Mouse (Mus musculus): ENCODE data around the gene Dop1b.
A peak's percentile ranks its signal among the peaks of the same experiment; 100 is the strongest.
"Not testable (repeated sequence)": the region's sequence is repeated elsewhere in the genome, so short reads cannot be mapped to it uniquely, and the experiment has no call there.

Gene Dop1b

DNA sequence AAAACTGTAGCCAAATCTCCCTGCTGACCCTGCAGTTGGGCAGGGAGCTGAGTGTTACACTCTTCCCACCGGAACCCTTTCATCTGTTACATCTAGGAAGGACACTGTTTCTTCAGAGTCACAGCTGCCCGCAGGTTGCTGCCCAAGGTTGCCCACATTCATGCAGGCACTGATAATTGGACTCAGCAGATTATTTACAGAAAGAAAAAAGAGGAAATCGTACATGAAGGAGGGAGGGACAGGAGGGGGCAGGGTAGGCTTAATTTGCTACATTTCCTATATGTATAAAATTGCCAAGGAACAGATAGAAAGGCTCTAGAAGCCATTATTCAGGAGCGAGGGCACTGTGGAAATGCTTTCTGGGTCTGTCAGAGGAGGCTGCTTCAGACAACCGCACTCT, 44.9 kb downstream of the Dop1b start:
- DNase-seq (ENCODE audit: low spot score in 2 of 2) = no peak

DNA sequence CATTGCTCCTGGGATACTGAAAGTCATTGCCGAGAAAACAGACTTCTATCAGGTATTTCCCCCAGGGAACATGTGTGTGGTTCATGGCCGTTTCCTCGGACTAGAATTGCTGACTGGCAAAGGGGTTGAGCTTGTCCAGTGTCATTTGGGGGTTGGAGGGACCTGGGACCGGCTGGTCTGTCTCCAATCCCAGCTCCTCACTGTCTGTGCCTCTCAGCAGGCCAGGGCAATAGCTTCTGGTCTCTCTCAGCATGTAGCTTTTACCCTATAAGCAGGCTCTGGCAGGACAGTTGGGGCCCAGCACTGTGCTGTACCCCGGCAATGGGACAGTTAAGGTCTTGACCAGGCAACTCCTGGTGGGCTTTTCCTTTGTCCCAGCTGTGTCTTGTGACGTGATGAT, 51.7 kb downstream of the Dop1b start:
- DNase-seq (ENCODE audit: low spot score in 2 of 2) = no peak

DNA sequence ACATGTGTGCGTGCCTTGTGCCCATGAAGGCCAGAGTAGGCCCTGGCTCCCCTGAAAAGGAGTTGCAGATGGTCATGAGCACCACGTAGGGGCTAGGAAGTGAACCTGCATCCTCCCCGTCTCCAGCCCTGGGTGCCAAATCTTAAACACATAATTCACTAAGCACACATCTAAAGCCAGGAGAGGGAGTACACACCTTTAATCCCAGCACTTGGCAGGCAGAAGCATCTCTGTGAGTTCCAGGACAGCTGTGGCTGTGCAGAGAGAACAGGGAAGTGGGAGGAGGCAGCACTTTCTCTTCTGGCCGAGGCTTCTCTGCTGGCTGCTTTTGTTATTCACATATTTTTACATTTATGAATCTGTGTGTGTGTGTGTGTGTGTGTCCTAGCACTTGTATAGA, 52.9 kb downstream of the Dop1b start:
- peak in 1 of 2 experiments; percentile 25 for DNase-seq (ENCODE audit: low spot score in 2 of 2)

DNA sequence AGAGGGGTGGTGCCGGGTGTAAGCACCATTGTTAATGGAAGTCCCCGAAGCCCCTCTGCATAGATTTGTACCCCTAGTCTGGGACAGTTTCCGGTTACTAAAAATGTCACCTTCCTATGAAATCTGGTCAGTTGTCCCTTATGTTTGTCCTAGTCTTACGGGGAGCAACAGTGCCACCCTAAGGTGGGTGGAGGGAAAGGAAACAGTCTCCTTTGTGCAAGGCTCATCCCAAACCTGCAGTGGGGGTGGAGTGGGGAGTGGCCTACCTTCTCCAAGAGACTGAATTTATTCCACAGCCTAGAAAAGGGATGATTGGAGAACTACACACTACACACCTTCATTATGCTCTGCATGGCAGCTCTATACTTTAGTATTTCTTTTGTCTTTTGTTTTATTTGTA, 55.3 kb downstream of the Dop1b start:
- peak in 1 of 2 experiments; percentile 61 for DNase-seq (ENCODE audit: low spot score in 2 of 2)

DNA sequence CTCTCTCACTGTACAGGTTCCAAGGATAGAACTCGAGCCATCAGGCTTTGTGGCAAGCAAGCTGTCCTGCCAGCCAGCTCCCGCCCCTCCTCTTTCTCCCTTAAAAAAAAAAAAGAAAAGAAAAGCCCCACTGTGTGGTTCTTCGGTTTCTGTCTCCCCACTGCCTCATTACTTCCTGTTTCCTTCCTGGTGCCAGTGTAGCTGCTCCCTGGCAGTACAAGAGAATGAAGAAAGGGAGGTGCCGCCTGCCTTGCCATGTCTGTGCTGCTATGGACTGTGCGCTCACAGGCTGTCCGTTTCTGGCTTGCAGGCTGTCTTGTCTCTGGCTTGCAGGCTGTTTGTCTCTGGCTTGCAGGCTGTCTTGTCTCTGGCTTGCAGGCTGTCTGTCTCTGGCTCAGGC, 55.8 kb downstream of the Dop1b start:
- DNase-seq (ENCODE audit: low spot score in 2 of 2) = no peak

DNA sequence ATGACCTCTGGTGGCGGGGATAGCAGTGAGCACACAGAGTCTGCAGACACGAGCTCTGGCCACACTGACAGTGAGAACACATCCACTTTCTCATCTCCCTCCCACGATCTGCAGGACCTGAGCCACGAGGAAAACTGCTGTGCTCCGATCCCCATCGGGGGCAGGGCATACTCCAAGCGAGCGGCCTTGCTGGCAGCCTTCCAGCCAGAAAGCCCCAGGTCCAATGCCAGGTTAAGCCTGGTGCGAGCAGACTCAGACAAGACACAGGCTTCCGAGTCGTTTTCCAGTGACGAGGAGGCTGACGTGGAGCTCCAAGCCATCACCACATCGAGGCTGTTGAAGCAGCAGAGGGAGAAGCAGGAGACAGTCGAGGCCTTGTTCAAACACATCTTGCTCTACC, 57.9 kb downstream of the Dop1b start:
- DNase-seq (ENCODE audit: low spot score in 2 of 2) = no peak

DNA sequence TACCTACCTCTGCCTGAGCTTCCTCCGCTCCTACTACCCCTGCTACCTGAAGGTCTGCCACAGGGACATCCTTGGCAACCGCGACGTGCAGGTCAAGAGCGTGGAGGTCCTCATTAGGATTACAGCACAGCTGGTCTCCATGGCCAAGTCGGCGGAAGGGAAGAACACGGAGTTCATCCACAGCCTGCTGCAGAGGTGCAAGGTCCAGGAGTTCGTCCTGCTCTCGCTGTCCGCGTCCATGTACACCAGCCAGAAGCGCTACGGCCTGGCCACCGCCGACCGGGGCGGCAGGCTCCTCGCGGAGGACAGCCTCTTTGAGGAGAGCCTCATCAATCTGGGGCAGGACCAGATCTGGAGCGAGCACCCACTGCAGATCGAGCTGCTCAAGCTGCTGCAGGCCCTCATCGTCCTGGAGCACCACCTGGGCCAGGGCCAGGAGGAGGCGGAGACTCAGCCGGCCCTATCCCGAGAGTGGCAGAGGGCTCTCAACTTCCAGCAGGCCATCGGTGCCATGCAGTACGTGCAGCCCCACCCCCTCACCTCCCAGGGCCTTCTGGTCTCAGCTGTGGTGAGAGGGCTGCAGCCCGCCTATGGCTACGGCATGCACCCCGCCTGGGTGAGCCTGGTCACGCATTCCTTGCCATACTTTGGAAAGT, 58.7 kb downstream of the Dop1b start:
- no peak for DNase-seq (ENCODE audit: low spot score in 2 of 2)

DNA sequence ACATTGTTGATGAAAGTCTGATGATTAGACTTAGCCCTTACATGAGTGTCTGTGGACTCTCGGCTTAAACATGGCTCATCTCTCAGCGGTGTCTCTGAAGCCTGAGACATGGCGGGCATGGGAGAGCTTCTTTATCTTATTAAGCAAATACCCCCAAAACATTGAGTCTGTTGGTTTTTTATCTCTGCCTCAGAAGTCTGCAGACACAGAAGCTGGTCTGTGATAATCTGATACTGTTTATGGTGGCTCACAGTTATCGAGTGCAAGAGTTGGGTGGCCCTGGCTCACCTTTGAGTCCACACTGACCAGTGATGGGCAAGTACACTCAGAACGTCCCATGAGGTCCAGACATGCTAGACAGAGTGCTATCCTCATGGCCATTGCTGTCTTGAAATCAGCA, 63.0 kb downstream of the Dop1b start:
- no peak for DNase-seq (ENCODE audit: low spot score in 2 of 2)

DNA sequence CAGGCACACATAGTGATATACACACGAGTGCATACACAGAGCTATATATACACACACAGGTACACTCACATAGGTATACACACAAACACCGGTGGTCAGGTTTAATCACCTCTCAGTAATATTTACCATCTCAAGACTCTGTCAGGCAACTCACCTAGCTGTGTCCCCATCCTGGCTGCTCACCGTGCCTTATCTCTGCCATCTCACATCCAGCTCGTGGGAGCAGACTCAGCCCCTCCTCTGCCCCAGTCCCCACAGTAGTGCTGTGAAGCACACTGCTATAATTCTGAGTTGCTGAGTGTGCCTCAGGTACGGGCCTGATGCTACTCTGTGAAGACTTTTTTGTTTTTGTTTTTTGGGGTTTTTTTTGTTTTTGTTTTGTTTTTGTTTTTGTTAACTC, 64.8 kb downstream of the Dop1b start:
- DNase-seq (ENCODE audit: low spot score in 2 of 2) = no peak

DNA sequence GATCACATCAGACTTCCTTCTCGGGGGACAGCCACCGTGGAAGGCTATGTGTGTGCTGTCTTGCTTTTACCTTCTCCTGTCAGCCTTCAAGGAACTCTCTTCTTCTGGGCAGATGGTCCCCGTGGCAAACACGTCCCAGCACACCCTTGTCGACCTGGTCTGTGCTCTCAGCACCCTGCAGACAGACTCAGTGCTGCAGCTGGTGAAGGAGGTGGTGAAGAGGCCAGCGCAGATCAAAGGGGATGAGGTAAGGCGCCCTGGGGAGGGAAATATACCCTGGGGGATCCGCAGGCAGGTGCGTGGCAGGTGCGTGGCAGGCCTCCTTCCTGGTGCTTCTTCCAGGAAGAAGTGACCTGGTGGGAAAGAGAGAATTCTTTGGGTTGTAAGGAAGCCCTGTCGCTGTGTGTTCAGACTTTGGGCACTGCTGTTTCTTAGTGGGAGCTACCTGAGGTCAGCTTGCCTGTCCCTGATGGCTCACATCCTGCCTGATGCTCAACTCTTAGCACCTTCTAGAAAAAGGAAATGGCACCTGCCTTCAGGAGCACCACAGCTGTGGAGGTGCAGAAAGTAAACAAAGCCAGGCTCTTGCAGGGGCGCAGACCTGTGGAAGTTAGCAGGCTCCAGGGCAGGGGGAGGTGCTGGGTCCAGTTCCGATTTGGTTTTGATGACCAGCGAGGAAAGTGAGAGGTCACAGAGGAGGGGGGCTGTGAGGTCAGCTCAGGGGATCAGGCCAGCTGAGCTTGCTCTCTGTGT, 65.7 kb downstream of the Dop1b start:
- no peak for DNase-seq (ENCODE audit: low spot score in 2 of 2)

DNA sequence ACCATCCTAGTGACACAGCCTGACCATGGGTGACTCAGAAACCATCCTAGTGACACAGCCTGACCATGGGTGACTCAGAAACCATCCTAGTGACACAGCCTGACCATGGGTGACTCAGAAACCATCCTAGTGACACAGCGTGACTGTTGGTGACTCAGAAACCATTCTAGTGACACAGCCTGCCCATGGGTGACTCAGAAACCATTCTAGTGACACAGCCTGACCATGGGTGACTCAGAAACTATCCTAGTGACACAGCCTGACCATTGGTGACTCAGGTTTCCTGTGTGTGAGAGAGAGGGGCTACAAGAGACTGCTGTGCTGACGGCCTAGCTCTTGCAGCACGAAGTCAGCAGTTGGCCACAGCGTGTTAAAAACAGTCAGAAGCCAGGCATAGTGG, 66.7 kb downstream of the Dop1b start:
- not testable (repeated sequence) for DNase-seq (ENCODE audit: low spot score in 2 of 2)

DNA sequence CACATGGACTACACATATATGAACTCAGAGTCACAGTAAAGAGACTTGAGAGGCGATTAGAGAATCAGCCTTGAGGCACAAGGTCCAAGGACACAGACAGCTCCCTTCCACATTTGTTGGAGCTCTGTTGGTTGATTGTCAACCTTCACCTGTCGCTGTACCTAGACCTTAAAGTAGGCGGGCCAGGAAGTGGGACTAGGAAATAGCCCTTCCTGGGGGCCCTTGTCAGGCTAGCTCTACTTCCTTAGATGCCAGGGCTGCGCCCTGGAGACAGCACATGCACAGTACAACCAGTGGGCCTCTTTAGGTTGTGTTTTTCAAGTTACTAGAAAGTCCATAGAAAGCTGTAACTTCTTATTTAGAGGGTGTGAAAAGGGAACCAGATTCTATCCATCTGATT, 67.8 kb downstream of the Dop1b start:
- DNase-seq (ENCODE audit: low spot score in 2 of 2) = no peak

DNA sequence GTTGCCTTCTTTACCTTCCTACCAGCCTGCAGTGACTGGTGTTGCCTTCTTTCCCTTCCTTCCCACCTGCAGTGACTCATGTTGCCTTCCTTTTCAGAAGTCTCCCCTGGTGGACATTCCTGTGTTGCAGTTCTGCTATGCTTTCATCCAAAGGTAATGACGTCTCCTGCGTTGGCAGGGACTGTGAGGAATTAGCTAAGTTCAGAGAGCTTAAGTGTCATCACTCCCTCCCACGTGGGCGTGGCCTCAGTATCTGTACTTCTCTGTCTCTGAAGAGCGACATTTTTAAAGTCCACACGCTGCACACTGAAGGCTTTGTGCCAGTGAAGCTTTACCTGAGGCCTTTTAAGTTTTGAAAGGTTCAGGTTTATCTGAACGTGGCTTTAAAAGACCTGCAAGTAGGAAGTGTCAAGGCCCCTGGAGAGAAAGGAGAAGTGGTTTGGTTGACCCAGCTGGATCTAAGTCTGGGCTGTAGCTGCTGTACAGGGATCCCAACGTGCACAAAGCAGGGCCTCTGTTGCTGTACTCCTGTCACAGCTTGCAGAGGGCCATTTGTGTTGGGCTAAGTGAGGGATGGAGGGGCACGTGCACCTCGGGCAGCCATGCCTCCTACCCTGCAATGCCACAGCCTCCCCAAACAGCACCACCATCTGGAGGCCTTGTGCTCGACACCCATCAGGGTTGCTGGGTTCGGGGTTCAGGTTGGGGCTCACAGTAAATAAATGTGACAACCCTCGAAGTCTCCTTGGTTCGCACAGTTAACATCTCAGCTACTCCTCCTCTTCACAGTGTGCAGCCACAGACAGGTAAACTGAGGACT, 69.2 kb downstream of the Dop1b start:
- no peak for DNase-seq (ENCODE audit: low spot score in 2 of 2)

DNA sequence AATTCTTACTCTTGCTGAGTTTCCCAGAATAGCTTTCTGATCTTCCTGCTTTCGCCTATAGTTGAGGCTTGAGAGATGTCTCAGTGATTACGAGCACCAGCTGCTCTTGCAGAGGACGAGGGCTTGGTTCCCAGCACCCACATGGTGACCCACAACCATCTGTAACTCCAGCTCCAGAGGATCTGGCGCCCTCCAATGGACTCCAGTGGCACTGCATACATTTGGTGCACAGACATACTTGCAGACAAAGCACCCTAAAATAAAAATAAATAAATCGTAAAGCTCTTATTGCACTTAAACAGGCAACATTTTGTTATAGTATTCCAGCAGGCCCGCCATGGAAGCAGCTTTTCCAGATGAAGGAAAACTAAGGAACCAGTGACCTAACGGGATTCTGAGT, 72.5 kb downstream of the Dop1b start:
- DNase-seq (ENCODE audit: low spot score in 2 of 2) = no peak

DNA sequence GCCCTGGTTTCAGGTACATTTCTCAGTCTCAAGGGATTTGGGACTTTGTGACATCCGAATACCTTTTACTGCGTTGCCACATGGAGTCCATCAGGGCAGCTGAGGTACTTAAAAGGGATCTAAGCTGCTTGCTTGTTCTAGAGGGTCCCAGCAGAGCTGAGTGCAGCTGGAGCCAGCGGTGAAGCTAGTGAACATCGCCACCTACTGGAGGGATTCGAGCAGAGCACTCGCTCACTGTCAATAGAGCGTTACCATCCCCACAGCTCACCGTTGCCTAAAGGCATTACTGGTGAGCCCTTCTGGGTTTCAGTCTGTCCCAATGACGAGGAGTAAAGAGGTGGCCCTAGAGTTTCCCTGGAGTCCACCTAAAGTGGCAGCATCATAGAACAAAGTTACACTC, 74.1 kb downstream of the Dop1b start:
- peak in 1 of 2 experiments; percentile 55 for DNase-seq (ENCODE audit: low spot score in 2 of 2)

DNA sequence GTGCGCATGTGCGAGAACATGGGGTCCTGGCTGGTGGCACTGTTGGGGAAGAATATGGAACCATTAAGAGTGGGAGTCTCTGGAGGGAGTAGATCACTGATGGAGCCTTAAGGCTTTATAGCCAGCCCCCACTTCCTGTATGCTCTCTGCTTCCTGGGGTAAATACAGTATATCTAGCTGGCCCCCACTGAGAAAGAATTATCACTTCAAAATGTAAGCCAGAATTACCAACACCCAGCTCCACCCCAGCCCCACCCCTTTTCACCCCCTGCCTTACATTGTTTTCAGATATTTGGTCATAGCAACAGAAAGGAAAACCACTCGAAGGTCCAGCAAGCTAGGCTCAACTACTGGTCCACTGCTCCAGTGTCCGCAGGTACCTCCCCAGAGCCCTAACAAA, 76.7 kb downstream of the Dop1b start:
- no peak for DNase-seq (ENCODE audit: low spot score in 2 of 2)

DNA sequence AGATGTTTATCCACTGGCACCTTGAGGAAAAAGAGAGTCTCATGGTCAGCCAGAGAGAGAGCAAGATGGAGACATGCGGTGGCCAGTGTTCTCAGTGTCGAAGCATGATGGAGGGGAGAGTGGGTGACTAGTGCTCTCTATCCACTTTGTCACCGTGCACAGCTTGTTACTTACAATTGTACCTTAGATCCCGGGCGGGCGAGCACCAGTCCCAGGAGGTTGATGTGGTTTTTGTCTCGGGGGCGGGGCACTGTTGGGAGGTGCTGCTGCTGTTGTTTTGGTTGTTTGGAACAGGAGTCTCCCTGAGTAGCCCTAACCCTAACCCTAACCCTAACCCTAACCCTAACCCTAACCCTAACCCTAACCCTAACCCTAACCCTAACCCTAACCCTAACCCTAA, 77.2 kb downstream of the Dop1b start:
- no peak for DNase-seq (ENCODE audit: low spot score in 2 of 2)

DNA sequence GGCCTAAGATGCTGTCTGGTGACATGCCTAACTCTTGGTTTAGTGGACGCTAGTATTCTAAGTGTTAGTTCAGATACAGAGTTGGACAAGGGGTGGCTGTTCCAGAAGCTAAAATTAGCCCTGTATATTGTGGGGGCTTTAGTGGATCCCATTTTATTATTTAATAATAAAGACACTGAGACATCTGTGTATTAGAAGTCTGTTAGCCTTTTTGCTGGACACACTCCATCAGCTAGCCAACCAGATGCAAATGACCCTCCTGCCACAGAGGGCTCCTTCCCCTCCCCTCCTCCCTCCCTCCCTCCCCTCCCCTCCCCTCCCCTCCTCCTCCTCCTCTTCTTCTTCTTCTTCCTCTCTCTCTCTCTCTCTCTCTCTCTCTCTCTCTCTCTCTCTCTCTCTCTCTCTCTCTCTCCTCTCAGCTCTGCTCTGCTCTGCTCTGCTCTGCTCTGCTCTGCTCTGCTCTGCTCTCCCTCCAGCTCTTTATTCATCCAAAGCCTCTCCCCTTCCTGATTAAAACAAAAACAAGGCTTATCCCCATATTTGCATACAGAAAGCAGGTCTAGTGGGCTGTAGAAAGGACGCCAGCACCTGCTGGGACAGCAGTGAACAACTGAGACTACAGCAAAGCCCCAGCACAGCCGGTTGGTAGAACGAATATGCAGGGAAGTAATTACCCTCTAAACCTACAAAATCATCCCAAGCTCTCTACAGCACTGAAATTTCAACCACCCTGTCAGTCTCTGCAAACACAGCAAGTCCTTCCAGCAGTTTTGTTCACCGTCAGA, 78.5 kb downstream of the Dop1b start:
- DNase-seq (ENCODE audit: low spot score in 2 of 2) = no peak

DNA sequence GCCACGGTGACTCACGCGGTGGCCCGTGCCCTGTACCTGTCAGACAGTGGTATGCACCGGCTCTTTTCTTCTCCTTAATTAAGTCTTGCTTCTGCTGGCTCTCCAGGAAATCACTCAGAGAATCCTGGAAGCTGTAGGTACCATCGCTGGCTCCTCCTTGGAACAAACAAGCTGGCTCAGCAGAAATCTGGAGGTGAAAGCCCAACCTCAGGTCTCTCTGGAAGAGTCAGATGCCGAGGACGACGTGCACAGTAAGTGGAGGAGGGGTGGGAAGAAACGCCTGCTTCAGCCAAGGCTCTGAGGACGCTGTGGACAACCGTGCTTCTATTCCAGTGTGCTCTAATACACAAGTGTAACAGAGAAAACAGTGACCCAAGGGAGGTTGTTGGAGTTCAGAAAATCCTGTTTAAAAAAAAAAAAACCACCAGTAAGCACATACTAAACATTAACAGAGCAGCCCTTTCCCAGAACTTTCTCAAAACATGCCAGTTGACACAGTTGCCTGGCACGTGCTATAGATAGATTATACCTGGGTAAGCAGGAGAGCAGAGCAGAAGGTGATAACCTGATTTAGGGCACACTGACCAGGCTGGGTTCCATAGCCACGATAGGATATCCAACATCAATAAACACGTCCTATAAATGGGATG, 81.4 kb downstream of the Dop1b start:
- no peak for DNase-seq (ENCODE audit: low spot score in 2 of 2)

DNA sequence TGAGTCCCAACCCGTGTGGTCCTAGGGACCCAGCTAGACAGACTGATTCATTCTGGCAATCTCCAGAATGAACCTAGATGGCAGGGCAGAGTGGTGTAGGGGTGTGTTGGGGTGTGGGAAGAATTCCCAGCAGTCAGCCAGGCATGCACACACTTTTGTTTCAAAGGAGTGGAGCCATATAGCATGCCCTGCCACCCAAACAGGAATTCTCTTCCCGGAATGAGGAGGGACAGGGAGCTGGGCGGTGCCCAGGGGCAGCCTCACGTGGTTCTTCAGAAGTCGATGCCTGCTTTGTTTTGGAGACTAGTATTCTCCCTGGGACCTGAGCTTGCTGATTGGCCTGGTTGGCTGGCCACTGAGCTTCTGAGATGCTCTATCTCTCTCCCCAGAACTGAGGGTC, 83.1 kb downstream of the Dop1b start:
- DNase-seq (ENCODE audit: low spot score in 2 of 2) = no peak

DNA sequence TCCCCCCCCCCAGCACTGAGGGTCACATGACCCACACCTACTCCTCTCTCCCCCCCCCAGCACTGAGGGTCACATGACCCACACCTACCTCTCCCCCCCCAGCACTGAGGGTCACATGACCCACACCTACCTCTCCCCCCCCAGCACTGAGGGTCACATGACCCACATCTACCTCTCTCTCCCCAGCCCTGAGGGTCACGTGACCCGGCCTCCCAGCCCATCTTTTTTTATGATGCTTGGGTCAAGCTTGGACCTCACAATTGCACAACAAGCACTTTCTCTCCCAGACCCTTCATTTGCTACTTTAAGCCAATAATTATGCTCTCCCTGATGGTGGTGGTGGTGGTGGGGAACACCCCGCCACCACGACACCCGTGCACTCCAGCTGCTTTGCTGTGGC, 83.7 kb downstream of the Dop1b start:
- no peak for DNase-seq (ENCODE audit: low spot score in 2 of 2)

Data from left cerebral cortex, adult 9 months (tissue).